Mouse (Mus musculus): ENCODE measurements at regions not wholly inside any gene's neighbourhood (a gene's known extent, or its start where the extent isn't known, plus 50 kb on each side); places are given as distances from the start of the nearest gene placed in this dataset.
A peak's percentile ranks its signal among the peaks of the same experiment; 100 is the strongest.
"Not testable (repeated sequence)": the region's sequence is repeated elsewhere in the genome, so short reads cannot be mapped to it uniquely, and the experiment has no call there.

GRCm38 (mm10) chr5:108903134-108903923 is 50.9 kb upstream of the Vmn2r9 start:
- DNase-seq (ENCODE audit: low spot score), result peak; percentile 12
- H3K4me3 ChIP-seq, result peak overlapping the region; percentile 44
- WGBS, result 4% methylated on average over 39 of the region's 65 CpGs
- not testable (repeated sequence) for H3K27me3 ChIP-seq (replicated peaks; ENCODE audit: low read depth, poor library complexity, severe bottlenecking); H3K9me3 ChIP-seq; H3K36me3 ChIP-seq (replicated peaks); H3K4me1 ChIP-seq; H3K27ac ChIP-seq (replicated peaks)

Data from embryonic facial prominence, embryonic 10.5 days (tissue).